Mouse (Mus musculus) stomach, embryonic 16.5 days (tissue): ENCODE data around the gene Rec114. TPM values are rescaled to one million over a fixed set of nuclear protein-coding genes. Genes with fewer than 3 reads are reported as not detected.

Source experiments
- polyA plus RNA-seq: library from polyadenylated mRNA; unstranded; fragments of >200 nt; fragmentation: Nextera tagmentation; extraction: Ambion mirVana; gene quantifications from 2 replicates; pipeline ENCODE4 v1.2.1, GENCODE M21; 2015

Rec114 gene
- polyA plus RNA-seq, 1 experiment from 2014 or later = 3.2 TPM

Other genes starting within 250 kb of the Rec114 start
- gene Cd276, start 188.5 kb downstream of the Rec114 start, polyA plus RNA-seq = 30.4 and 31.2 TPM in 2 replicates
- gene Nptn, start 161.7 kb downstream of the Rec114 start, polyA plus RNA-seq = 155 and 165 TPM in 2 replicates
- gene Hcn4, start 79.4 kb upstream of the Rec114 start, polyA plus RNA-seq = 0.10 and 0.15 TPM in 2 replicates